Mouse (Mus musculus) forebrain, embryonic 10.5 days (tissue): ENCODE measurements around the gene Birc2. TPM values are rescaled to one million over a fixed set of nuclear protein-coding genes. Genes with fewer than 3 reads are reported as not detected.

Experiments
- DNase-seq: peaks from one replicate; pipeline ENCODE4 v3.0.0-alpha.2; 2017; ENCODE audit warnings: low spot score; ENCODE audit errors: extremely low spot score
- H3K27ac ChIP-seq: fragments of 300-500 bp; sonication (generic); 2 replicates; pipeline ENCODE4 v1.5.1; 2016; ENCODE audit warnings: mild to moderate bottlenecking
- H3K27me3 ChIP-seq: fragments of 300-500 bp; sonication (generic); 2 replicates; pipeline ENCODE4 v1.6.1; 2016; ENCODE audit warnings: mild to moderate bottlenecking; ENCODE audit not compliant: poor library complexity, severe bottlenecking
- H3K36me3 ChIP-seq: fragments of 300-500 bp; sonication (generic); replicated peaks from 2 replicates; pipeline ENCODE4 v1.6.1; 2016; ENCODE audit warnings: mild to moderate bottlenecking, moderate library complexity
- H3K4me1 ChIP-seq: fragments of 300-500 bp; sonication (generic); 2 replicates; pipeline ENCODE4 v1.6.1; 2016
- H3K4me3 ChIP-seq: fragments of 300-500 bp; sonication (generic); 2 replicates; pipeline ENCODE4 v1.5.1; 2016; ENCODE audit warnings: mild to moderate bottlenecking, moderate library complexity
- H3K9me3 ChIP-seq: fragments of 300-500 bp; sonication (generic); 2 replicates; pipeline ENCODE4 v1.6.1; 2016; ENCODE audit warnings: mild to moderate bottlenecking, moderate library complexity
- WGBS: fragments of 180-500 bp; shearing (Covaris S2); methylation state at CpG from one replicate; pipeline ENCODE4 v1.1.7; 2016; 5-methylcytosine and 5-hydroxymethylcytosine counted together
- polyA plus RNA-seq: library from polyadenylated mRNA; unstranded; fragments of >200 nt; fragmentation: Nextera tagmentation; extraction: Ambion mirVana; gene quantifications from 2 replicates; pipeline ENCODE4 v1.2.1, GENCODE M21; 2016

Gene Birc2
- polyA plus RNA-seq, 1 experiment from 2014 or later = 34.0 TPM

- Histone ChIP-seq H3K4me1 (peaks cover 23% of the 10 kb centered on the region), H3K36me3 (peaks cover 32% of the 10 kb centered on the region), H3K9me3 (0 out of 2 replicates have a peak, but pooled peaks cover 1% of the 10 kb centered on the region), H3K27me3 (no peaks in the 10 kb centered on the region), H3K27ac (peak overlapping the region; percentile 94), H3K4me3 (peak overlapping the region; percentile 64)
- peak; percentile 59 for DNase-seq
- WGBS = under 1% methylated on average over 16 of the region's 16 CpGs
Measured at GRCm38 (mm10) chr9:7836331-7836730, 533 bp downstream of the Birc2 start.

GRCm38 (mm10) chr9:7835302-7835701 lies 1.6 kb downstream of the Birc2 start:
- DNase-seq = no peak
- Histone ChIP-seq H3K27me3 (no peaks in the 10 kb centered on the region), H3K27ac (no peak overlapping the region), H3K4me1 (peaks cover 23% of the 10 kb centered on the region), H3K9me3 (no peaks in the 10 kb centered on the region), H3K4me3 (peak overlapping the region; percentile 64; the same call in 1 of the 2 replicates), H3K36me3 (peaks cover 32% of the 10 kb centered on the region)
- WGBS = 88% methylated on average over 1 of the region's 1 CpGs

- H3K27me3 ChIP-seq = no peaks in the 10 kb centered on the region
- no peak overlapping the region for H3K27ac ChIP-seq
- peaks cover 23% of the 10 kb centered on the region for H3K4me1 ChIP-seq
- H3K36me3 ChIP-seq = peaks cover 46% of the 10 kb centered on the region
- no peaks in the 10 kb centered on the region for H3K9me3 ChIP-seq
- DNase-seq = no peak
- no peak overlapping the region for H3K4me3 ChIP-seq
- 91% methylated on average over 6 of the region's 6 CpGs for WGBS
Measured at GRCm38 (mm10) chr9:7833421-7833820, 3.4 kb downstream of the Birc2 start.

GRCm38 (mm10) chr9:7829531-7830528 lies 7.0 kb downstream of the Birc2 start:
- 88% methylated on average over 9 of the region's 9 CpGs for WGBS
- H3K27me3 ChIP-seq = no peaks in the 10 kb centered on the region
- H3K4me1 ChIP-seq = peaks cover 11% of the 10 kb centered on the region
- H3K36me3 ChIP-seq = peaks cover 71% of the 10 kb centered on the region
- H3K27ac ChIP-seq = no peak overlapping the region
- no peak overlapping the region; the same call in 1 of the 2 replicates for H3K4me3 ChIP-seq
- H3K9me3 ChIP-seq = no peaks in the 10 kb centered on the region
- no peak for DNase-seq

- H3K36me3 ChIP-seq = peaks cover 66% of the 10 kb centered on the region
- H3K9me3 ChIP-seq = no peaks in the 10 kb centered on the region
- WGBS = 95% methylated on average over 4 of the region's 4 CpGs
- peaks cover 10% of the 10 kb centered on the region for H3K4me1 ChIP-seq
- H3K4me3 ChIP-seq = no peak overlapping the region
- DNase-seq = no peak
- no peaks in the 10 kb centered on the region for H3K27me3 ChIP-seq
- H3K27ac ChIP-seq = no peak overlapping the region
Measured at GRCm38 (mm10) chr9:7828706-7829105, 8.2 kb downstream of the Birc2 start.

GRCm38 (mm10) chr9:7824916-7825315 lies 11.9 kb downstream of the Birc2 start:
- 90% methylated on average over 5 of the region's 5 CpGs for WGBS

GRCm38 (mm10) chr9:7822758-7823157 lies 14.1 kb downstream of the Birc2 start:
- 92% methylated on average over 3 of the region's 3 CpGs for WGBS

More at GRCm38 (mm10) chr9:7824916-7825315, 11.9 kb downstream of the Birc2 start:
- H3K36me3 ChIP-seq = peaks cover 73% of the 10 kb centered on the region
- H3K27ac ChIP-seq = no peak overlapping the region
- no peaks in the 10 kb centered on the region for H3K9me3 ChIP-seq
- no peak for DNase-seq
- no peaks in the 10 kb centered on the region for H3K4me1 ChIP-seq
- no peaks in the 10 kb centered on the region for H3K27me3 ChIP-seq
- no peak overlapping the region for H3K4me3 ChIP-seq

GRCm38 (mm10) chr9:7805101-7805506 lies 31.8 kb downstream of the Birc2 start:
- H3K4me1 ChIP-seq = no peaks in the 10 kb centered on the region
- WGBS = 59% methylated on average over 5 of the region's 5 CpGs
- DNase-seq = no peak

More at GRCm38 (mm10) chr9:7822758-7823157, 14.1 kb downstream of the Birc2 start:
- no peak for DNase-seq
- H3K9me3 ChIP-seq = no peaks in the 10 kb centered on the region
- H3K27ac ChIP-seq = no peak overlapping the region
- no peaks in the 10 kb centered on the region for H3K27me3 ChIP-seq
- no peak overlapping the region for H3K4me3 ChIP-seq
- H3K4me1 ChIP-seq = no peaks in the 10 kb centered on the region
- H3K36me3 ChIP-seq = peaks cover 76% of the 10 kb centered on the region

GRCm38 (mm10) chr9:7798555-7798954 lies 38.3 kb downstream of the Birc2 start:
- Histone ChIP-seq H3K27me3 (no peaks in the 10 kb centered on the region), H3K27ac (no peak overlapping the region), H3K9me3 (no peaks in the 10 kb centered on the region), H3K4me3 (no peak overlapping the region), H3K4me1 (no peaks in the 10 kb centered on the region), H3K36me3 (peaks cover 20% of the 10 kb centered on the region)
- no peak for DNase-seq
- WGBS = 93% methylated on average over 3 of the region's 3 CpGs

More at GRCm38 (mm10) chr9:7805101-7805506, 31.8 kb downstream of the Birc2 start:
- no peak overlapping the region for H3K27ac ChIP-seq
- no peaks in the 10 kb centered on the region for H3K36me3 ChIP-seq
- H3K9me3 ChIP-seq = peaks cover 3% of the 10 kb centered on the region; the same call in 1 of the 2 replicates
- H3K27me3 ChIP-seq = no peaks in the 10 kb centered on the region
- H3K4me3 ChIP-seq = no peak overlapping the region

- DNase-seq = no peak
- WGBS = 87% methylated on average over 2 of the region's 2 CpGs
- Histone ChIP-seq H3K9me3 (no peaks in the 10 kb centered on the region), H3K27me3 (no peaks in the 10 kb centered on the region), H3K36me3 (peaks cover 30% of the 10 kb centered on the region), H3K4me3 (no peak overlapping the region), H3K4me1 (no peaks in the 10 kb centered on the region), H3K27ac (no peak overlapping the region)
Measured at GRCm38 (mm10) chr9:7797542-7797941, 39.3 kb downstream of the Birc2 start.

GRCm38 (mm10) chr9:7796129-7796864 lies 40.6 kb downstream of the Birc2 start:
- 85% methylated on average over 6 of the region's 6 CpGs for WGBS
- Histone ChIP-seq H3K36me3 (peaks cover 43% of the 10 kb centered on the region), H3K27ac (no peak overlapping the region), H3K4me3 (no peak overlapping the region), H3K9me3 (no peaks in the 10 kb centered on the region), H3K4me1 (no peaks in the 10 kb centered on the region), H3K27me3 (no peaks in the 10 kb centered on the region)
- DNase-seq = no peak

- no peaks in the 10 kb centered on the region for H3K4me1 ChIP-seq
- no peaks in the 10 kb centered on the region for H3K27me3 ChIP-seq
- DNase-seq = no peak
- H3K4me3 ChIP-seq = no peak overlapping the region
- no peak overlapping the region for H3K27ac ChIP-seq
- no peaks in the 10 kb centered on the region for H3K9me3 ChIP-seq
- H3K36me3 ChIP-seq = peaks cover 50% of the 10 kb centered on the region
Measured at GRCm38 (mm10) chr9:7795581-7795980, 41.3 kb downstream of the Birc2 start.
